Mouse (Mus musculus) bone marrow, adult 2 months (tissue): ENCODE results near the gene Cntnap2. TPM values are rescaled to one million over a fixed set of nuclear protein-coding genes. Genes with fewer than 3 reads are reported as not detected.

Source experiments
- H3K27ac ChIP-seq: fragments of 200-500 bp; 2 replicates; pipeline ENCODE4 v1.5.1; 2012; ENCODE audit warnings: low read depth, mild to moderate bottlenecking, control low read depth, inconsistent platforms, low read length; ENCODE audit not compliant: control insufficient read depth, poor library complexity, insufficient read depth
- H3K4me1 ChIP-seq: fragments of 200-500 bp; 2 replicates; pipeline ENCODE4 v1.6.1; 2011; ENCODE audit warnings: low read length; ENCODE audit not compliant: control insufficient read depth, insufficient read depth
- H3K4me3 ChIP-seq: fragments of 200-500 bp; replicated peaks from 2 replicates; pipeline ENCODE3; 2011; ENCODE audit warnings: mild to moderate bottlenecking, low read depth, low read length, control low read depth; ENCODE audit not compliant: control insufficient read depth
- CTCF ChIP-seq: fragments of 200-500 bp; IDR thresholded peaks from 2 replicates; pipeline ENCODE4 v1.5.1; 2011; ENCODE audit warnings: low read length, control low read depth; ENCODE audit not compliant: control insufficient read depth, insufficient read depth
- POLR2A ChIP-seq: fragments of 200-500 bp; IDR thresholded peaks from 2 replicates; pipeline ENCODE4 v1.6.1; 2011; ENCODE audit warnings: low read depth, mild to moderate bottlenecking, control low read depth, low read length, borderline replicate concordance; ENCODE audit not compliant: control insufficient read depth
- WGBS: fragments of 180-500 bp; shearing (Covaris S2); methylation state at CpG from one replicate; pipeline ENCODE4 v1.1.7; 2018; 5-methylcytosine and 5-hydroxymethylcytosine counted together
- polyA plus RNA-seq: library from polyadenylated mRNA; stranded (reverse); fragments of >200 nt; gene quantifications from 2 replicates; pipeline ENCODE4 v1.2.4, GENCODE M21; 2011; ENCODE audit warnings: low replicate concordance; ENCODE audit not compliant: missing spikeins, insufficient read depth, insufficient read length

The Cntnap2 gene
- polyA plus RNA-seq, 1 experiment = 0.40 TPM

DNA sequence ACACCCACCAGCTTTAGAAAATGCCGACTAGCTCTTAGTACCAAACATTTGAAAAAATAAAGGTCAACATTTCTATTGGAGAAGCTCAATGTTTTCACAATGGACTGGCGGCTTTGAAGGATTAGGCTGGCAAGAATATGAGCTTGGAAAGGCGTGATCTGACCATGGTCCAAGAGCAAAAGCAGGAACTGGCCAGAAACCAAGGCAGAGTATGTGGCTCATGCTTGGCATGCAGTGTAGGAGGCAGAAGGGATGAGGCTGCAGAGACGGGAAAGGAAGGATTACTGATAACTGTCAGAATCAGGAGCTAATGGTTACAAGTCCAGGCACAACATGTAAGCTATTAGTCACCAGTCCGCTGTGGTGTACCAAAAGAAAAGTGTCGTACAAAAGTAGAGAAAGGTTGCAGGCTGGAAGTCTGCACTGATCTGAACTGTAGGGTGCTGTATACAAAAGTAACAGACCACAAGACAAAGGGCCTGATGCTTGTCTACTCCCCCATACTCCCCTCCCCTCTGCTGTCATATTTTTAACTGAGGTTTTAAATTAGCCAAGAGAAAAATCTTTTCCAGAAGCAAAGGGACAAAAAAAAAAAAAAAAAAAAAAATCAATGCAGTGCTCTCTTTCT, 525.4 kb downstream of the Cntnap2 start:
- Histone ChIP-seq H3K27ac (no peak overlapping the region), H3K4me1 (no peaks in the 10 kb centered on the region), H3K4me3 (no peak overlapping the region)
- WGBS = 72% methylated on average over 6 of the region's 6 CpGs
- no peak for TF ChIP-seq POLR2A
- TF ChIP-seq CTCF = no peak

DNA sequence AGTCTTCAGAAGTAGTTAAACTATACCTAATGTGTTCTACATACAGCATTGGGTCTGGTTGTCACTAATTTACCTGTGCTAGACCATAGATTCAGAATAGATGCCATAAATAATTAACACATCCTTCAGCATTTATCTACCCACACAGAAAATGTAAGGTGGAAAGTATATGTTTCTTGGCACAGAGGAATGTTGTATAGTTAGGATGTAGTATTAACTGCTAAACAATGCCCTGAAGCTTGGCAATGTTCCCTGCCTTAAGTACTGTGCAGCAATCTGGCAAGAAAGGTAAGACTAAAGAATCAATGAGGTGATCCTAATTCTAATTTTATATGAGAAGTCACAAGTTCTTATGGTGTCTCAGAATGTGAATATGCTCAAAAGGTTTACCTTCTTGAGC, 529.9 kb downstream of the Cntnap2 start:
- no peak for TF ChIP-seq POLR2A
- TF ChIP-seq CTCF = no peak
- Histone ChIP-seq H3K4me3 (no peak overlapping the region), H3K27ac (no peak overlapping the region), H3K4me1 (no peaks in the 10 kb centered on the region)

DNA sequence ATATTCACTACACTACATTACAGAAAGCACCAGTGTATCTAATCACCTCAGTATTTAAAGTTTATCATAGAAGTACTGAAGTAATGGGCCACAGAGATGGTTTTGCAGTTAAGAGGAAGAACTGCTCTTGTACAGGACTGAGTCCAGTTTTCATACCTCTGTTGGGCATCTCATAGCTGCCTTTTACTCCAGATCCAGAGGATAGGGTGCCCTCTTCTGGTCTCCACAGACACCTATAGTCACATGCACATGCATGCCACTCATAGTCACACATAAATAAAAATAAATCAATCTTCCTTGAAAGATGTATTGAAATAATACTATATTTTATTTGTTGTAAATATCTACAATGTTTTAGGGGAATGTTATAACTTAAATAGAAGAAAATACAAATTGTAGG, 587.9 kb downstream of the Cntnap2 start:
- no peaks in the 10 kb centered on the region for H3K4me1 ChIP-seq
- H3K27ac ChIP-seq = no peak overlapping the region
- TF ChIP-seq CTCF = no peak
- no peak for TF ChIP-seq POLR2A

DNA sequence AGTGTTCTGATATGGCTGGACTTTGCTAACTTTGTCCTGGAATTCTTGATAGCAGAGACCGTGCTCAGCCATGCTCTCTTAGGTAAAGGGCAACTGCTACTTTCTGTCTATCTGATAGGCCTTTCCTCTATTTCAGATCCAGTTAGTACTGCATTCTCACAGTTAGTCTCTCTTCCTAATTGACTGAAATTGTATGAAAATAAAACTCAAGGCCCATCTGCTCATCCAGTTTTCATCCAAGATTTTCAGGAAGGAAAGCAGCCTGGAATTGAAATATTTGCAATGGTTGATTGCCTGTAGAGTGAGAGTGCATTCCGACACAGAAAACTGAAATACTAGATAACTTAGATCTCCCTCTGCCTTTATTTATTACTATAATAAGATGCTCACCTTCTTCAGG, 589.3 kb downstream of the Cntnap2 start:
- TF ChIP-seq CTCF (no peak), POLR2A (no peak)
- no peaks in the 10 kb centered on the region for H3K4me1 ChIP-seq
- H3K27ac ChIP-seq = no peak overlapping the region
- WGBS = 78% methylated on average over 2 of the region's 2 CpGs
- no peak overlapping the region for H3K4me3 ChIP-seq

More for the DNA sequence above, 587.9 kb downstream of the Cntnap2 start:
- no peak overlapping the region for H3K4me3 ChIP-seq

DNA sequence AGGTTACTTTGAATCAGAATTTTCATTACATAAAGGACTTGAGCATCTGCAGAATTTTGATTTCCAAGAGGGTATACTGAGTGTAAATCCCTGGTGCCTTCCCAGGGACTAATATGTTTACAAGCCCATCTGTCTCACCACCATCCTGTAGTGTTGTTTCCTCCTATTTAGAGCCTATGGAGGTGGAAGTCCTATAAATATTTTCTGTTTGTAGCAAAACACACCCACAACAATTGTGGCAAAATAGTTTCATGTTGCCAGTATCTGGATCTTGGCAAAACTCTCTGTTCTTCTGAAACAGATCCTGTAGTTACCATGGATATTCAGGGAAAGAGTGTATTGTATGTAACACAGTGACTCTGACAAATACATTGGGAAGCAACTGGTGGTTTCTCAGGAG, 641.1 kb downstream of the Cntnap2 start:
- Histone ChIP-seq H3K4me3 (no peak overlapping the region), H3K27ac (no peak overlapping the region), H3K4me1 (no peaks in the 10 kb centered on the region)
- TF ChIP-seq POLR2A = no peak
- TF ChIP-seq CTCF = no peak

DNA sequence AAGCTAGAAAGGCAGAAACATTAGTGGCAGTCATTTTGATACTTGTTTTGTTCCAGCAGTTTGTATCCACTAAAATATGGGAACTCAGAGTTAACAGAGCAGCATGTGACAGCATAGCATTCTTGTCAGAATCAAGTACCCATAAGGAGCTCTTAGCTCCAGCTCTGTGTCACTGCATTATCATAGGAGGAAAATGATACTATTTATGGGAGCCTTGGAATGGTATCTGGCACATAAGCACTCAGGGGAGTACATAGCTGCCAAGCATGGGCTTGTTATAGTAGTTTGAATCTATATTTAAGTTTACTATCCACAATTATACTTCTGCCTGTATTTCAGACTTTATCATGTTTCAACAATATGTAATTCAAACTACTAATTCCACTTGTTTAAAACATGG, 732.5 kb downstream of the Cntnap2 start:
- Histone ChIP-seq H3K27ac (no peak overlapping the region), H3K4me3 (no peak overlapping the region), H3K4me1 (no peaks in the 10 kb centered on the region)
- TF ChIP-seq POLR2A = no peak
- TF ChIP-seq CTCF = no peak

DNA sequence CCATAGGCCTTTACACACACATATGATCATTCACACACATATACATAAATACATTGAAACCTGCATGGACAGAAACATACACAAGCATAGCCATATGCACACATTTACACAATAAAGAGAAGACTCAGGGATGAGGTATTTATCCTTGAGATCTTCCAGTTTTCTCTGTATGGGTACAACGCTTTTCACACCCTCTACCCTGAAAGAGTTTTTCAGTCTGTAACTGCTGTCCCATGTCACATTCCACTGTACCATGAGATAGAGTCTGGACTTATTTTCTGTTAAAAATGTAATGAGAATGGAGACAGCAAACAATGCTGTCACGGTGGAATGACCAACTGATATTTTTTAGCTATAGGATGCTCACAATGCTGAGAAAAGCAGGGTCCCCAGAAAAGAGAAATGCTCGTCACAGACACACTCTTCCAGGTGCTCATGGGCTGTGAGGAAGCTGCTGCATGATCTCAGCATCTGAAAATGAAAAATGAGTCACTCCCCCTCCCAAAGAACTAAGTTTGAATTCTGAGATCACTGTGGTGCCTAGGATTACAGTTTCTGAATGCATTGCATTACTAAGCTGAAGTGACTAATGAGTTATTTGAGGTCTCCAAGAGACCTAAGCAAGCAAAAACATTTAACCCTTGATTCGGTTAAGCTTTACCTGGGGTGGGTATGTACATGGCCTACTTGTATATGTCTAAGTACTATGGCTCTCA, 782.6 kb downstream of the Cntnap2 start:
- Histone ChIP-seq H3K4me1 (no peaks in the 10 kb centered on the region), H3K4me3 (no peak overlapping the region), H3K27ac (no peak overlapping the region)
- TF ChIP-seq CTCF = no peak
- TF ChIP-seq POLR2A = no peak
- 74% methylated on average over 4 of the region's 4 CpGs for WGBS

DNA sequence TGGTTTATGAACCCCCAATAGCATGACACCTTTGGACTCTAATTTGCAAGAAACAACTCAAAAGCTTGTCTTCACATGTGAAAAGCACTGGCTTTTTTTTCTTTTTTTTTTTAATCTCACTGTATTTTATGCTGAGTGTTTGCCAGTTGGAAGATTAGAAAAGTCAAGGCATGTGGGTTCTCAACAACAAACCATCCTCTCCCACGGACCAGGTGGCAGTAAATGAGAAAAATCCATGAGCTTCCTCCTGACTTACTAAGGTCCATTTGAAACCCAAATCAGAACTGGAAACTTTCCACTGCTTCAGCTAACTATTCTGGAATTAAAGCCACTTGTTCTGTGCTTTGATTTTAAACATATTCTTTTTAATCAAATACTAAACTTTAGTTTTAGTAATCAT, 784.6 kb downstream of the Cntnap2 start:
- no peak for TF ChIP-seq CTCF
- TF ChIP-seq POLR2A = no peak
- Histone ChIP-seq H3K27ac (no peak overlapping the region), H3K4me1 (no peaks in the 10 kb centered on the region), H3K4me3 (no peak overlapping the region)
- WGBS = 64% methylated on average over 1 of the region's 1 CpGs
